Mouse (Mus musculus) olfactory bulb, adult 2 months (tissue): ENCODE results near the gene Mindy4b-ps.

ENCODE experiments used
- CTCF ChIP-seq: fragments of 200-500 bp; IDR thresholded peaks from 2 replicates; pipeline ENCODE4 v1.5.1; 2012; ENCODE audit warnings: low read depth, mild to moderate bottlenecking, low read length, moderate library complexity; ENCODE audit not compliant: insufficient read depth
- POLR2A ChIP-seq: fragments of 200-500 bp; IDR thresholded peaks from 2 replicates; pipeline ENCODE4 v1.6.1; 2012; ENCODE audit warnings: mild to moderate bottlenecking, low read depth, low read length, moderate library complexity; ENCODE audit not compliant: insufficient read depth

GRCm38 (mm10) chr3:58784219-58785092 lies 37.7 kb downstream of the Mindy4b-ps start:
- no peak for TF ChIP-seq CTCF
- TF ChIP-seq POLR2A = no peak
